Mouse (Mus musculus) stomach, postnatal 0 days (tissue): ENCODE results near the gene Tspan14.

Experiments
- CTCF ChIP-seq: IDR thresholded peaks from 2 replicates; pipeline ENCODE4 v1.5.1; 2016; ENCODE audit warnings: antibody characterized with exemption, low read depth, mild to moderate bottlenecking, moderate library complexity
- EP300 ChIP-seq: optimal IDR thresholded peaks from 2 replicates; pipeline ENCODE3; 2016; ENCODE audit warnings: antibody characterized with exemption

GRCm38 (mm10) chr14:40955596-40956251, 10.9 kb downstream of the Tspan14 start:
- no peak for TF ChIP-seq CTCF
- no peak for TF ChIP-seq EP300
